Mouse (Mus musculus): ENCODE data around the gene 2210418O10Rik. TPM values are rescaled to one million over a fixed set of nuclear protein-coding genes. Genes with fewer than 3 reads are reported as not detected.
"Not testable (repeated sequence)": the region's sequence is repeated elsewhere in the genome, so short reads cannot be mapped to it uniquely, and the experiment has no call there.

2210418O10Rik gene
- polyA plus RNA-seq (2015; fragmentation: Nextera tagmentation; extraction: Ambion mirVana): 6.4 and 8.7 TPM in 2 replicates

DNA sequence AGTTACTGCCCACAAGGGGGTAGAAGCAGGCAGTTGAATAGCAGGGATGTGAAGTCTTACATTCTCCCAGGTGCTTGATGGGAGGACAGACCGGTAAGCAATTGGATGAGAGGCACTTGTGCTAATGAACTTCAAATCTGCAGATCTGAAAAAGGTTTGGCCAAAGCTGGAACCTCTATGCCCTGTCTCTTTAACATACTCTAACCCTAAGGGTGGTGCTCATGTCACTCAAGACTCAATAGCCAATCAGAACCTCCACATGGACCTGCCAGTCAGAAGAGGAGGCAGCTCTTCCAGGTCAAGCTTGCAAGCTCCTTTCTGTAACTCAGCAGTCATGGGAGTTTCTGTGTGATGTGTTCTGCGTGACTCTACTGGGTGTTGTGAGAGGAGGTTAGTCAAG lies at the start of gene 2210418O10Rik:
Gene 2210418O10Rik, plus strand, starts transcription at position 301 of the 400 bp plus-strand sequence.
- H3K9me3 ChIP-seq; H3K27ac ChIP-seq (replicated peaks); ATAC-seq (ENCODE audit: low FRiP score, low read depth); H3K27me3 ChIP-seq; H3K4me3 ChIP-seq; H3K36me3 ChIP-seq; H3K9ac ChIP-seq; H3K4me1 ChIP-seq (replicated peaks); H3K4me2 ChIP-seq: not testable (repeated sequence)
- WGBS: no CpG with 5 or more reads among the region's 2 CpGs

DNA sequence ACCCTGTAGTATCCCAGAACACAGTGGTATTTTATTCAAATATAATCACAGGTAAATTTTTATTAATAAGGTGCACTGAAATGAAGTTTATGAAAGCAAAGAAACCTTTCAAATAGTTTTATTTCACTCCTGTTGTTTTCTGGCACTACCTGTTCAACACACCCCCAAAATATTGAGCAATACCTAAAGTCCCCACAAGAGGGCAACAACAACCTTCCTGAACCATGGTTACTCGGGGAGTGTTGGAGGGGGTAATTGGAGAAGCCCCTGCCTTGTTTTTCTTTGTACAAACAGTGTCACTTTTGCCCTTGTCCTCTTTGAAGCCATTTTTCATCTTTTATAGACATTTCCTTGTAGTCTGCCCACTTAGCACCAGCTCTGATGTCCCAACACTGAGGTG lies 22.1 kb downstream of the 2210418O10Rik start:
- H3K9me3 ChIP-seq; H3K27me3 ChIP-seq; H3K36me3 ChIP-seq; H3K27ac ChIP-seq (replicated peaks); ATAC-seq (ENCODE audit: low FRiP score, low read depth); H3K4me1 ChIP-seq (replicated peaks); H3K9ac ChIP-seq; H3K4me2 ChIP-seq; H3K4me3 ChIP-seq: not testable (repeated sequence)
- no CpG with 5 or more reads among the region's 1 CpGs for WGBS

Other genes with a start within 250 kb of the 2210418O10Rik start
- 0.54 and 0.63 TPM in 2 replicates for gene Gm2004, start 76.7 kb upstream of the 2210418O10Rik start, polyA plus RNA-seq (2015; fragmentation: Nextera tagmentation; extraction: Ambion mirVana)
- gene Gm11009, start 92.9 kb downstream of the 2210418O10Rik start, polyA plus RNA-seq (2015; fragmentation: Nextera tagmentation; extraction: Ambion mirVana): not detected in 2 replicates
- 9.2 and 11.2 TPM in 2 replicates for gene Gm14435, start 197.0 kb downstream of the 2210418O10Rik start, polyA plus RNA-seq (2015; fragmentation: Nextera tagmentation; extraction: Ambion mirVana)

All from hindbrain, embryonic 15.5 days (tissue).